Mouse (Mus musculus): Measurements from ENCODE around the gene Rsph3b. TPM values are rescaled to one million over a fixed set of nuclear protein-coding genes. Genes with fewer than 3 reads are reported as not detected.
"Not testable (repeated sequence)": the region's sequence is repeated elsewhere in the genome, so short reads cannot be mapped to it uniquely, and the experiment has no call there.

Rsph3b gene
- polyA plus RNA-seq, 1 experiment from 2014 or later: 44.9 TPM

DNA sequence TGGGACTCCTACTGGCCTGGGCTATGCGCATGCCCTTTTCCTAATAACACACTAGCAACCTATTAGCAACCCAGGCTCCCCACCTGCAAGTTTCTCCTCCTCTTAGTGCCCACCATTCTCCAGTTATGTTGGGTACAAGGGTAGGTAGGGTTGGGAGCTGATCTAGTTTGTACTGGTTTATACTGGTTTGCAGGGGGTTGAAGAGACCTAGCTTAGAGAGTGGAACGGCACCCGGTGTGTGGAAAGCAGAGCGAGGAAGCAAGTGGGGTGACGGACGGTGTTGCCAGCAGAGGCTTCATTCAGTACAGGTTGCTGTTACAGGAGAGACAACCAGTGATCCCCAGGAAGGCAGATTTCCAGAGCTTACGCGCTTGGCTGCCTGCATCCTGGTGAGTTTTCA, 21.9 kb upstream of the Rsph3b start, which contains the start of gene Rnaset2b:
Gene Rnaset2b, plus strand, starts transcription at position 301 of the 400 bp plus-strand sequence.
- H3K4me1 ChIP-seq; H3K4me3 ChIP-seq; H3K27me3 ChIP-seq; H3K9me3 ChIP-seq; H3K9ac ChIP-seq (replicated peaks); H3K36me3 ChIP-seq; H3K27ac ChIP-seq (replicated peaks); H3K4me2 ChIP-seq (replicated peaks); ATAC-seq (ENCODE audit: low FRiP score, low read depth): not testable (repeated sequence)
- WGBS: 100% methylated on average over 1 of the region's 8 CpGs

DNA sequence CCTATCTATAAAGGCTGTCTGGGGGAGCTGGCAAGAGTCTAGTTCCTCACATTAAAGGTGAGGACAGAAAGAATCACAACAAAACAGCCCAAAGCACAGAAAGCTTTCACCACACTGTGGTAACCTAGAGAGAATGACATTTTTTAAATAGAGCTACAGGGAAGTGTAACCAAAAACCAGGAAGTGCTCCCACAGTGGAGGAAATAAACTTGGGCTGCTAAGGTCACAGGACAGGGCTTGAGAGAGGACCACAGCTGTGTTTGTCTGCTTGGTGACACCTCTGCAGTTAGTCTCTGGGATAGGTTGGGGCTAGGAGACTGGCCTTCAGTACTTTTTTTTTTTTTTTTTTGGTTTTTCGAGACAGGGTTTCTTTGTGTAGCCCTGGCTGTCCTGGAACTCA, 19.2 kb upstream of the Rsph3b start:
- H3K36me3 ChIP-seq; H3K27ac ChIP-seq (replicated peaks); ATAC-seq (ENCODE audit: low FRiP score, low read depth); H3K27me3 ChIP-seq; H3K4me2 ChIP-seq (replicated peaks); H3K4me3 ChIP-seq; H3K9ac ChIP-seq (replicated peaks); H3K9me3 ChIP-seq; H3K4me1 ChIP-seq: not testable (repeated sequence)
- 43% methylated on average over 1 of the region's 1 CpGs for WGBS

DNA sequence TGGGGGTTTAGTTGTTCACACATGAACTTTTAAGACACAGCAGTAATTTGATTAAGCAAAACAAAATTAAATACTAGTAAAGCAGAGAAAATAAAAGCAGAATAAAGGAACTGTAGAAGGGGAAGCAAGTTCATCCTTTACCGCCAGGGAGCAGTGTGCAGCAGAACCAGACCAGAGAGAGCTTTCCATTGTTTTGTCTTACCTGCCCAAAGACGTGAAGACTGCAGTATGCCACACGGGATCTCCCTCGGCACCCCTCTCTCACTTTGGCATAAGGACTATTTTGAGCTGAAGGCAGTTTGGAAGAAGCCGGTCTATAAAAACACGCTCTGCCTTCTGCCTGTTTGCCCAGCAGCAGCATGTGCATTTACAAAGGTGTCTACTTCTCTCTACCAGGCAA, 16.9 kb upstream of the Rsph3b start:
- not testable (repeated sequence) for H3K4me1 ChIP-seq; H3K4me2 ChIP-seq (replicated peaks); H3K4me3 ChIP-seq; H3K9me3 ChIP-seq; ATAC-seq (ENCODE audit: low FRiP score, low read depth); H3K9ac ChIP-seq (replicated peaks); H3K36me3 ChIP-seq; H3K27me3 ChIP-seq; H3K27ac ChIP-seq (replicated peaks)
- WGBS: 12% methylated on average over 6 of the region's 6 CpGs

DNA sequence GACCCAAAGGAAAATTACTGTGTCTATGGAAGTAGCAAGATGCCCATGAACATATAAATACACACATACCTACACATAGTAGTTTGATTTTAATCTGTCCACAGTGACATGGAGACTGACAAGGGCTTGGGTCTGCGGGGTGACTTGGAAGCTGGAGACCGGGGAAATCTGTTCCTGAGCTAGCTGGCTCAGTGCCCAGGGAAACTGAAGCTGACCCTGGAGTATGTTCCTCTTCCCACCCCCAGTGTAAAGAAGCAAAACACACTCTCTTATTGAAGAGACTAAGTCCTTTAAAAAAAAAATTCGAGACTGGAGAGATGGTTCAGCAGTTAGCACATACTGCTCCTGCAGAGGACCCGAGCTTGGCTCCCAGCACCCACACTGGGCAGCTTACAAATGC, 14.5 kb upstream of the Rsph3b start:
- not testable (repeated sequence) for H3K27ac ChIP-seq (replicated peaks); H3K9ac ChIP-seq (replicated peaks); H3K27me3 ChIP-seq; H3K9me3 ChIP-seq; H3K4me3 ChIP-seq; H3K4me1 ChIP-seq; H3K4me2 ChIP-seq (replicated peaks); H3K36me3 ChIP-seq; ATAC-seq (ENCODE audit: low FRiP score, low read depth)
- WGBS: 69% methylated on average over 4 of the region's 4 CpGs

DNA sequence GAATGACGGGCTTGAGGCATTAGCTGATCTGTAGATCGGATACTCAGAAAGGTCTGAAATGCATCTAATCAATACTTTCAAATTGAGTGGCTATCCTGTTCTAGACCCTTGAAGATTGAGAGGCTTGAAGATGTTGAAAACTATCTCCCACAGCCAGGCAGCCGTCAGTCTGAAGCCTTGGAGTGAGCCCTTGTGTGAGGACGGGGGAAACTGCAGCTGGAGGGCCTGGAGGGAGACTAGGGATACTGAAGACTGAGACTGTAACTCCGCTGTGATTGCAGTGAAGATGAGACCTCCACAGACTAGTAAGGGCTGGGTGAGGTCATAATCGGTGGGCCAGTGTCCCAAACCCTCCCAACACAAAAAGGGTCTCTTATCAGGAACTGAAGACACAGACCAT, 13.9 kb upstream of the Rsph3b start:
- not testable (repeated sequence) for H3K9ac ChIP-seq (replicated peaks); ATAC-seq (ENCODE audit: low FRiP score, low read depth); H3K4me2 ChIP-seq (replicated peaks); H3K27ac ChIP-seq (replicated peaks); H3K4me3 ChIP-seq; H3K36me3 ChIP-seq; H3K27me3 ChIP-seq; H3K9me3 ChIP-seq; H3K4me1 ChIP-seq
- 79% methylated on average over 4 of the region's 6 CpGs for WGBS

DNA sequence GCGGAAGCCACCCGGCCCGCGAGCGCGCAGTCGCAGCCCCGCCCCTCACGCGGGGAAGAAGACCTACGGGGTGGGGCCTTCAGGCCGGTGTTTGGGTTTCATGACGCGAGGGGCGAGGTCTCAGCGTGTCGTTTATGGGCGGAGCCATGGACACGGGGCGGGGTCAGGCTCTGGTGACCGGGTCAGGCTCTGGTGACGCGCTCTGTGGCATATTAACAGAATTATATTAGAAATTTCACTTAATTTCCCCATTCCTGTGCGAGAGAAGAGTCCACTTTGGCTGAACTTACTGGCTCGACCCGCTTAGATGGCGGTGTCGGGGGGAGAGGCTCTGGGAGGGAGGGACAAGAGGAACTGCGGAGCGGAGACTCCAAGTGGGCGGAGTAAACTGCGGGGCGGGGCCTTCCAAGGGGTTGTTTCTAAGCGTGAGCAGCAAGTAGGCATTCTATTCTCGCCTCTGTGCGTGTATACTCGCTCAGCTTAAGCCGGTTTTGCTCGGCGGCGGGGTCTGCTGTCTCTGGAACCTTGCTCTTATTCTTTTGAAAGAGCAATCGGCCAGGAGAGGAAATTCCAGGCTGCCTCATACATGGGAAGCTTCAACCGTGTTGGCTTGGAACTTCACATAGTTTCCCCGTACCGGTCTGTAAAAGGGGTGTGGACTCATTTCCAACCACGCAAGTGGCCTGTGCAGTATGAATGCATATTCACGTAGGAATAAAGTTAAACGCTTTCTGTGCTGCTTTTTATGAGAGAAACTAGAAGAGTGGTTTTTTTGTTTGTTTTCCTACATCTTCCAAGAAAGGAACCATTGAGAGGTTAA, 12.9 kb upstream of the Rsph3b start:
- not testable (repeated sequence) for H3K9me3 ChIP-seq

DNA sequence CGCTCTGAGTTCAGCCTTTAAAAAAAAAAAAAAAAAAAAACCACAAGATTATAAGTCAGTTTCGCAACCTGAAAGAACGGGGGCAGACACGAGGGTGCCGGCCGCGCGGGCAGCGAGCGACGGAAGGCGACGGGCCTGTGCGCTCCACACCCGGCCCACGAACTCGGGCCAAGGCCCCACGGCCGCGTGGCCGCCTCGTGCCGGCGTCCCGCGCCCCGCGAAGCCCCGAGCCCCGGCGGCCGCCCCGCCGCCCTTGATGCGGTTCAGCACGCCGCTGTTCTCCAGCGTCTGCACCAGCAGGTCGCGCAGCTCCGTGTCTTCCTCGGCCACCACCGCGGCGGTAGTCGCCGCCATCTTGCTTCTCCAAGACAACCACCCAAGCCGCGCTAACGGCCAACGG, 12.3 kb upstream of the Rsph3b start, which contains the start of gene Tagap1:
Gene Tagap1, minus strand, starts transcription at position 381 of the 400 bp plus-strand sequence.
- 0% methylated on average over 22 of the region's 51 CpGs for WGBS
- Histone ChIP-seq H3K4me2 (replicated peaks) (peak within 1 kb of the TSS; percentile 50), H3K27ac (replicated peaks) (peak within 1 kb of the TSS; percentile 65; the same call in 1 of the 2 replicates), H3K4me3 (peak within 1 kb of the TSS; percentile 57), H3K9ac (replicated peaks) (peak within 1 kb of the TSS; percentile 55; the same call in 1 of the 2 replicates)
- H3K36me3 ChIP-seq; H3K27me3 ChIP-seq; H3K9me3 ChIP-seq; ATAC-seq (ENCODE audit: low FRiP score, low read depth); H3K4me1 ChIP-seq: not testable (repeated sequence)

More for the DNA sequence above, 12.9 kb upstream of the Rsph3b start:
- WGBS: 3% methylated on average over 19 of the region's 48 CpGs
- H3K36me3 ChIP-seq; H3K9ac ChIP-seq (replicated peaks); H3K27ac ChIP-seq (replicated peaks); H3K27me3 ChIP-seq; H3K4me1 ChIP-seq: not testable (repeated sequence)
- Histone ChIP-seq H3K4me2 (replicated peaks) (peak overlapping the region; percentile 41), H3K4me3 (peak overlapping the region; percentile 34)
- peak; percentile 97 for ATAC-seq (ENCODE audit: low FRiP score, low read depth)

DNA sequence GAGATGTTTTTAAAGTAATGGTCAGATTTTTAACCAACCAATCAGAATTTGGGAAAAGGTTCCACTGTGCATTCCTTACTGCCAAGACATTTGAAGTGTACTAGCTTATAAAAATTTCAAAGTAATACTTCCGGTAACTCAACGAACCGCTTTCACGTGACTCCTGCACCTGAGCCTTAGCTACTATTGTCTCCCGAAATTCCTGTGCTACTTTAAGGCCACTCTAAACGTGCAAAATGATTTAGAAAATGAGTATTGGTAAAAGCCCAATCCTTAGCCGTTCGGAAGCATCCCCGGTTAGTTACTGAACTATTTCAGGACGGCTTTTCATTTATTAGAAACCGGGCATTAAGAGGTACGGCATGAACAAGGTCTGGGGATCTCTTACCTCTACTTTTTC, 11.9 kb upstream of the Rsph3b start:
- H3K4me2 ChIP-seq (replicated peaks): peak overlapping the region; percentile 50
- not testable (repeated sequence) for H3K9me3 ChIP-seq; H3K27ac ChIP-seq (replicated peaks); H3K4me1 ChIP-seq; H3K36me3 ChIP-seq; ATAC-seq (ENCODE audit: low FRiP score, low read depth); H3K27me3 ChIP-seq
- H3K4me3 ChIP-seq: peak overlapping the region; percentile 57
- H3K9ac ChIP-seq (replicated peaks): peak overlapping the region; percentile 55; the same call in 1 of the 2 replicates
- WGBS: 1% methylated on average over 12 of the region's 12 CpGs

DNA sequence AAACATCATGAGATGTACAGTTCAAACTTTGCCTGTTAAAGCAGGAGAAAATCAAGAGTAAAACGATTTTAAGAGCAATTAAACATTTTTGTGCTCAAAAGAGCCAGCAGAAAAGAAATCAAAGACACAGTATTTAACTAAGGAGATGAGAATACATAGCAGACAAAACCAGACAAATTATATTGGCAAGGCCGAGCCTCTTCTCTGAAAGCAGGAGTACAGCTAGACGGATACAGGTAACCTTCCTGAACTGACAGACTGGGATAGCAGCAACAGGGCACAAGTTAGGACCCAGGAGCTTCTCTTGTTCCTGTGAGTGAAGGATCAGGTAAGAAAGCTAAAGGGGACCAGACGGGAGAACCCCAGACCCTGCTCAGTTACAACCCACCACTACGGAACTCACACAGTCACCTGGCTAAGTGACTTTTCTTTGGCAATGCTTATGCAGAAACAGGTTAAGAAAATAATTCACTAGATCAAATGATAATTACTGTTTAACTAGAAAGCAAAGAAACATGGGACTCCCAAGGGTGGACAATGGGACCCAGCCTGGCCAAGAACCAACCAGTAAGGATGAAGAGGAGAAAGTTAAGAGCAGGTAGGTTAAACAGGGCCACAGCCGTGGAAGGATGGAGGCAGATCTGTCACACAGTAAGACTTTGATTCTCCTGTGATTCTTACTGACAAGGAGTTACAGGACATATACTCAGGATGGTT, 11.2 kb upstream of the Rsph3b start:
- not testable (repeated sequence) for ATAC-seq (ENCODE audit: low FRiP score, low read depth); H3K9ac ChIP-seq (replicated peaks); H3K4me1 ChIP-seq; H3K9me3 ChIP-seq; H3K27me3 ChIP-seq; H3K36me3 ChIP-seq; H3K27ac ChIP-seq (replicated peaks)
- Histone ChIP-seq H3K4me3 (peak overlapping the region; percentile 57), H3K4me2 (replicated peaks) (peak overlapping the region; percentile 50)
- 67% methylated on average over 5 of the region's 6 CpGs for WGBS

DNA sequence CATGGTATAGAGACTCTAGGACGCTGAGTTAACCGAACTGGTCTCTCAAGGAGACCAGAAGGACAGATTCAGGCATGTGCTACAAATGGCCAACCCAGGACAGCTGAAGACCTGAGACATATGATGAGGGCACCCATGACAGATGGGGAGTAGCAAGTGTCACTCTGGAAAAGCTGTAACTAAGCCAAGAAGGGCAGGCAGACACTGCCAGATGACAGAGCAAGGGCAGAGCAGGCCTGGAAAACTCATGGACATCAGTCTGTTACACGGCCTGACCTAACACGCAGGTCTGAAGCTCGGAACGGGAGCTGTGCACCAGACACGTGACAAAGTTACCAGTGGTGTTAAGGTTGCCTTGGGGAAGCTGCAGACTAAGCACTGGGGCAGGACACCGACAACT, 10.4 kb upstream of the Rsph3b start:
- not testable (repeated sequence) for H3K36me3 ChIP-seq; H3K4me1 ChIP-seq; H3K27me3 ChIP-seq; H3K9me3 ChIP-seq; ATAC-seq (ENCODE audit: low FRiP score, low read depth); H3K9ac ChIP-seq (replicated peaks); H3K4me2 ChIP-seq (replicated peaks); H3K4me3 ChIP-seq; H3K27ac ChIP-seq (replicated peaks)
- WGBS: 92% methylated on average over 7 of the region's 8 CpGs

DNA sequence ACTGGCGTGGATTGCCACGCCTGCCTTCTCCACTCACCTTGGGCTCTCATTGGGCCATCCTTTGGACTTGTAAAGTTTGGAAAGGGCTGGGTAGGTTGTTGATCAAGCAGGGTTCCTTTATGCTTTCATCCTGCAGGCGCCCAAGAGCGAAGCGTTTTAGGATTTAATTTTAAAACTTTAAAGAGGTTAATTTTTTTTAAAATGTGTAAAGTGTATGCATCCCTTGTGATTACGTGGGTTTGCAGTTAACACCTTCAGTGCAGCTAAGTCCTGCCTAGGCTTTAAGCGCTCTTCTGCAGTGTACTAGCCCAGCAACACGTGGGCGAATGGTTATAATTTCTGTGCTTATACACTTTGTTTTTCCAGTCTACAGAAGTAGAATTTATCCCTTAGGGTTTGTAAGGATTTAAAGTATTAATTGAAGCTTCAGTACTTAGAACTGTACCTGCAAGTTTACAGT, 317 bp upstream of the Rsph3b start:
- Histone ChIP-seq H3K4me3 (peak overlapping the region; percentile 61), H3K4me2 (replicated peaks) (peak overlapping the region; percentile 66), H3K9ac (replicated peaks) (peak overlapping the region; percentile 54), H3K27ac (replicated peaks) (peak overlapping the region; percentile 78)
- WGBS: 16% methylated on average over 9 of the region's 9 CpGs
- H3K27me3 ChIP-seq, H3K9me3 ChIP-seq, H3K4me1 ChIP-seq, H3K36me3 ChIP-seq: not testable (repeated sequence)
- peak; percentile 7; the same call in 1 of the 2 replicates for ATAC-seq (ENCODE audit: low FRiP score, low read depth)

DNA sequence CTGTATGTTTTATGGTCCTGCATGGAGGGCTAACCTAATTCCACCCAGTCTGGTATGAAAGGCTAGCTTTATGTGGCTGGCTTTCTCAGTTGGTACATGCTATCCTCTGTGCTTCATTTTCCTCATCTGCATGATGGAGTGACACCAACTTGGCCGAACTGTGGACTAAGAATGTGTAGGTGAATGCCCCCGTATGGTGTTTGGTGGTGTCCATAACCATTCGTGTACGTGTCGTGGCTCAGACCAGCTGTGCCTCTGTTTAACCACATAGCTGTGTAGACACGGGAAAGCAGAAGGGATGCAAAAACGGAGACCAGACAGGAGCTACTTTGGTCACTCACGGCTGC, 872 bp downstream of the Rsph3b start:
- not testable (repeated sequence) for H3K27me3 ChIP-seq; H3K9ac ChIP-seq (replicated peaks); H3K9me3 ChIP-seq; H3K27ac ChIP-seq (replicated peaks); H3K4me1 ChIP-seq; H3K36me3 ChIP-seq
- Histone ChIP-seq H3K4me3 (peak overlapping the region; percentile 61), H3K4me2 (replicated peaks) (peak overlapping the region; percentile 66)
- 0% methylated on average over 1 of the region's 8 CpGs for WGBS
- 0 out of 2 replicates have a peak, but pooled peaks have one; percentile 10 for ATAC-seq (ENCODE audit: low FRiP score, low read depth)

Measured in midbrain, embryonic 12.5 days (tissue).